Mouse (Mus musculus): Measurements from ENCODE around the gene Hirip3.

- TF ChIP-seq TAL1 (IDR thresholded peaks at IDR 0.05; ENCODE audit: low read length), result no peak
- TF ChIP-seq GATA1 (IDR thresholded peaks at IDR 0.05; ENCODE audit: low read length), result no peak
Observed at GRCm38 (mm10) chr7:126832036-126832598, 29.7 kb upstream of the Hirip3 start.

Measured in erythroblast, embryonic 14.5 days (primary cell).